Mouse (Mus musculus) C2C12 (cell line): Measurements from ENCODE around the gene Asic1. TPM values are rescaled to one million over a fixed set of nuclear protein-coding genes. Genes with fewer than 3 reads are reported as not detected.
A peak's percentile ranks its signal among the peaks of the same experiment; 100 is the strongest.

Source experiments
- H3K27me3 ChIP-seq: one replicate; pipeline ENCODE4 v1.6.1; 2011; ENCODE audit not compliant: control insufficient read depth, insufficient read depth, insufficient read length
- H3K36me3 ChIP-seq: one replicate; pipeline ENCODE4 v1.6.1; 2011; ENCODE audit not compliant: control insufficient read depth, insufficient read depth
- H3K4me3 ChIP-seq: one replicate; pipeline ENCODE4 v1.5.1; 2011; ENCODE audit warnings: mild to moderate bottlenecking, control low read depth; ENCODE audit not compliant: poor library complexity, insufficient read depth, severe bottlenecking
- H3K79me2 ChIP-seq: one replicate; pipeline ENCODE4 v1.6.1; 2011; ENCODE audit not compliant: control insufficient read depth, insufficient read depth
- H3K79me3 ChIP-seq: one replicate; pipeline ENCODE4 v1.6.1; 2011; ENCODE audit warnings: low read depth, control low read depth
- H3ac ChIP-seq: one replicate; pipeline ENCODE3; 2011; ENCODE audit warnings: low read depth; ENCODE audit not compliant: control insufficient read depth, insufficient read length
- CEBPB ChIP-seq: IDR thresholded peaks from one replicate; pipeline ENCODE4 v1.6.1; 2011; ENCODE audit warnings: low read depth, mild to moderate bottlenecking, control low read depth, moderate library complexity
- CTCF ChIP-seq: IDR thresholded peaks from one replicate; pipeline ENCODE4 v1.5.1; 2011; ENCODE audit not compliant: control insufficient read depth, insufficient read depth, insufficient read length
- FOSL1 ChIP-seq: IDR thresholded peaks from one replicate; pipeline ENCODE4 v1.8.0; 2011; ENCODE audit warnings: mild to moderate bottlenecking, low read length; ENCODE audit not compliant: poor library complexity, insufficient read depth, severe bottlenecking
- MAX ChIP-seq: IDR thresholded peaks from one replicate; pipeline ENCODE4 v1.6.1; 2011; ENCODE audit warnings: mild to moderate bottlenecking, control low read depth
- MYOD1 ChIP-seq: IDR thresholded peaks from one replicate; pipeline ENCODE4 v1.6.1; 2011; ENCODE audit warnings: low read depth; ENCODE audit not compliant: control insufficient read depth, insufficient read length
- MYOG ChIP-seq: IDR thresholded peaks from one replicate; pipeline ENCODE4 v1.6.1; 2011; ENCODE audit not compliant: control insufficient read depth, insufficient read length; ENCODE audit errors: extremely low read depth
- USF1 ChIP-seq: IDR thresholded peaks from one replicate; pipeline ENCODE4 v1.6.1; 2011; ENCODE audit warnings: low read depth, mild to moderate bottlenecking, control low read depth, moderate library complexity
- polyA plus RNA-seq: library from polyadenylated mRNA; unstranded; fragments of >200 nt; fragmentation: generic; extraction: Trizol; gene quantifications from one replicate; pipeline ENCODE4 v1.2.1, GENCODE M21; 2012; ENCODE audit warnings: missing spikeins

Asic1 gene
- polyA plus RNA-seq, 1 experiment = 2.2 TPM

GRCm38 (mm10) chr15:99712666-99713559, 42.7 kb downstream of the Asic1 start:
- no peaks in the 10 kb centered on the region for H3K27me3 ChIP-seq
- H3K79me3 ChIP-seq = no peaks in the 10 kb centered on the region
- H3K4me3 ChIP-seq = no peak overlapping the region
- H3K79me2 ChIP-seq = no peaks in the 10 kb centered on the region
- TF ChIP-seq MYOG (no peak), CTCF (no peak), CEBPB (no peak)
- H3K36me3 ChIP-seq = peaks cover 74% of the 10 kb centered on the region
- no peak overlapping the region for H3ac ChIP-seq

GRCm38 (mm10) chr15:99713569-99713968, 43.4 kb downstream of the Asic1 start:
- Histone ChIP-seq H3K79me3 (no peaks in the 10 kb centered on the region), H3K79me2 (no peaks in the 10 kb centered on the region), H3K27me3 (no peaks in the 10 kb centered on the region), H3K4me3 (no peak overlapping the region), H3K36me3 (peaks cover 68% of the 10 kb centered on the region), H3ac (no peak overlapping the region)
- TF ChIP-seq CEBPB = no peak
- TF ChIP-seq MYOD1 = no peak
- no peak for TF ChIP-seq FOSL1
- TF ChIP-seq MYOG = no peak
- TF ChIP-seq USF1 = no peak
- no peak for TF ChIP-seq MAX
- TF ChIP-seq CTCF = no peak

DNA sequence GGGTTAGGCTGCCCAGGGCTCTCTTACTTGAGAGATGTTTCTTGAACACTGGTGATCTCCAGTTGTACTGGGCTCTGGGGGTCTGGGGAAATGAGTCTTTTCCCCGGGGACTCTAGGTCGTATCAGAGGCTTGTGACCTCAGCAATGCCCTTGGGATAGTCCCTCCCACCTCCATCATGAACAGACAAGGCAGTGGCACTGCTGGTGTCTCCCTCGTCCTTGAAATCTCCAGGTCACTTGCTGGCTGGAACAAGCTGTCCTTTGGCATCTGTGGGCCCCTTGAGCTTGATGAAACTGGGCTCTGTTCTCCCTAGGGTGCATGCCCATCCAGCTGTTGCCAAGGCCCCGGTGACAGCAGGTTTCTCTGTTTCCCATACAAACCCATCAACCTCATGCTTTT, 44.0 kb downstream of the Asic1 start:
- no peaks in the 10 kb centered on the region for H3K79me2 ChIP-seq
- no peaks in the 10 kb centered on the region for H3K27me3 ChIP-seq
- no peak overlapping the region for H3K4me3 ChIP-seq
- H3ac ChIP-seq = no peak overlapping the region
- peaks cover 62% of the 10 kb centered on the region for H3K36me3 ChIP-seq
- no peak for TF ChIP-seq CTCF
- no peak for TF ChIP-seq FOSL1
- no peaks in the 10 kb centered on the region for H3K79me3 ChIP-seq

DNA sequence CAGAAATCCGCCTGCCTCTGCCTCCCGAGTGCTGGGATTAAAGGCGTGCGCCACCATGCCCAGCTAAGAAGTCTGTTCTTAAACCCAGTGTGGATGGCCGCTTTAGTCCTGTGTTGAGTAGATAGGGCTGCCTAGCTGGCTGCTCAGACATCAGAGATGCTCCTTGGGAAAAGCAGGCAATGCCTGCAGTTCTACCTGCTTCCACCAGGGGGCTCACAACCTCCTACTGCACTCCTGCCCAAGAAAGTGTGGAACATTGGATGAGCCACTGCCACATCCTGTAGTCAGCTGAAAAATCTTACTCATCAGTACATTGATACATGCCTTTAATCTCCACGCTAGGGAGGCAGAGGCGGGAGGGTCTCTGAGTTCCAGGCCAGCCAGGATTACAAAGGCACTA, 44.7 kb downstream of the Asic1 start:
- no peaks in the 10 kb centered on the region for H3K79me2 ChIP-seq
- no peak overlapping the region for H3ac ChIP-seq
- peaks cover 56% of the 10 kb centered on the region for H3K36me3 ChIP-seq
- TF ChIP-seq MYOD1 (no peak), MYOG (no peak), FOSL1 (no peak), CEBPB (no peak), MAX (peak; percentile 31), CTCF (peak; percentile 87)
- H3K79me3 ChIP-seq = no peaks in the 10 kb centered on the region
- no peaks in the 10 kb centered on the region for H3K27me3 ChIP-seq
- H3K4me3 ChIP-seq = no peak overlapping the region

GRCm38 (mm10) chr15:99715361-99715865, 45.2 kb downstream of the Asic1 start:
- Histone ChIP-seq H3K79me3 (no peaks in the 10 kb centered on the region), H3K36me3 (peaks cover 50% of the 10 kb centered on the region), H3K27me3 (no peaks in the 10 kb centered on the region), H3K79me2 (no peaks in the 10 kb centered on the region), H3ac (no peak overlapping the region), H3K4me3 (no peak overlapping the region)
- TF ChIP-seq MYOD1 (peak; percentile 23), CEBPB (no peak), USF1 (no peak), CTCF (no peak)

DNA sequence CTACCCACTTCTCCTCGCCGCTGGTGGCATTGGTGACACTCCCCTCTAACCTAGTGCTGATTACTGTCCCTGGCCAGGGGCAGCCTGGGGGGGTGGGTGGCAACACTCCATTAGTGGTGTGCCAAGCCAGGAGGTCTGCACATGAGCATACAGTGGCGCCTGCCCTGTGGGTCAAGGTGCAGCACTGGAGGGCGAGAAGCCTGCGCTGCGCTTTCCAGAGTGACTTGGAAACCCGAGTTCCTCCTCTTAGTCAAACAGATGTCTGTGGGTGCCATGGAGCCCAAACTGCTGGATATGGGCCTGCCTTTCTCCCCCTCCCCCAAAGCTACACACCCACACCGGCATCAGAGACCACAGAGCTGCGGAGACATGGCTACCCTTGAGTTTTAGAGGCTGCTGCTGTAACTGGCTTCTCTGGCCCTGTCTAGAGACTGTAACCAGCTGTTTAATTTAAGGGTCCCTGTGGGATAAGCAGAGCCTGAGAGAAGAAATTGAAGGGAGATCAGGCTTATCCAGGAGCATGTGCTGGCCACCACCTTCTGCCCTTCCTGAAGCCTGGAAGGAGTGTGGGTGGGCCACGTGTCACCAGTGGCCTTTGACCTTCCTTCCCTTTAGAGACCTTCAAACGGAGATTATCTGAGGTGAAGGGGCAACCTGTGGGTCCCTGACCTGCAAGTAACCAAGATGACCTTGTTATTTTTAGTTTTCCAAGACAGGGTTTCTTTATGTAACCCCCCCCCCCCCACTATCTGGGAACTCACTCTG, 46.0 kb downstream of the Asic1 start:
- Histone ChIP-seq H3K36me3 (peaks cover 42% of the 10 kb centered on the region), H3K4me3 (no peak overlapping the region), H3K79me3 (no peaks in the 10 kb centered on the region), H3K27me3 (no peaks in the 10 kb centered on the region), H3K79me2 (no peaks in the 10 kb centered on the region), H3ac (no peak overlapping the region)
- no peak for TF ChIP-seq FOSL1
- TF ChIP-seq USF1 = no peak
- no peak for TF ChIP-seq MAX
- no peak for TF ChIP-seq CTCF
- no peak for TF ChIP-seq CEBPB
- TF ChIP-seq MYOD1 = no peak
- no peak for TF ChIP-seq MYOG
